Mouse (Mus musculus) lung, embryonic 14.5 days (tissue): ENCODE measurements at regions not wholly inside any gene's neighbourhood (a gene's known extent, or its start where the extent isn't known, plus 50 kb on each side); places are given as distances from the start of the nearest gene placed in this dataset.

Experiments used
- ATAC-seq: fragments of 200-750 bp; cut with Nextera tagmentation; 2 replicates; pipeline ENCODE4 v1.8.0; 2017; ENCODE audit warnings: mild to moderate bottlenecking, moderate TSS enrichment, moderate library complexity; ENCODE audit not compliant: insufficient read depth
- DNase-seq: peaks from one replicate; pipeline ENCODE4 v3.0.0-alpha.2; 2015
- H3K27ac ChIP-seq: fragments of 300-500 bp; sonication (generic); 2 replicates; pipeline ENCODE4 v1.5.1; 2014; ENCODE audit warnings: low read depth, mild to moderate bottlenecking, moderate library complexity
- H3K27me3 ChIP-seq: fragments of 300-500 bp; sonication (generic); 2 replicates; pipeline ENCODE4 v1.6.1; 2014; ENCODE audit warnings: low read length, control low read depth; ENCODE audit not compliant: insufficient read depth
- H3K36me3 ChIP-seq: fragments of 300-500 bp; sonication (generic); 2 replicates; pipeline ENCODE4 v1.6.1; 2014; ENCODE audit warnings: control low read depth; ENCODE audit not compliant: insufficient read depth
- H3K4me1 ChIP-seq: fragments of 300-500 bp; sonication (generic); 2 replicates; pipeline ENCODE4 v1.6.1; 2014; ENCODE audit warnings: antibody characterized with exemption, control low read depth; ENCODE audit not compliant: insufficient read depth
- H3K4me2 ChIP-seq: fragments of 300-500 bp; sonication (generic); 2 replicates; pipeline ENCODE4 v1.6.1; 2014; ENCODE audit warnings: mild to moderate bottlenecking
- H3K4me3 ChIP-seq: fragments of 300-500 bp; sonication (generic); 2 replicates; pipeline ENCODE4 v1.5.1; 2014; ENCODE audit warnings: low read depth, low read length
- H3K9ac ChIP-seq: fragments of 300-500 bp; sonication (generic); 2 replicates; pipeline ENCODE4 v1.6.1; 2014
- H3K9me3 ChIP-seq: fragments of 300-500 bp; sonication (generic); 2 replicates; pipeline ENCODE4 v1.6.1; 2016; ENCODE audit warnings: low read depth, low read length, control low read depth
- CTCF ChIP-seq: IDR thresholded peaks from 2 replicates; pipeline ENCODE4 v1.5.1; 2016; ENCODE audit warnings: antibody characterized with exemption, low read depth
- WGBS: fragments of 180-500 bp; shearing (Covaris S2); extraction: QIAGEN DNeasy Blood & Tissue Kit; methylation state at CpG from one replicate; pipeline ENCODE4 v1.1.7; 2014; 5-methylcytosine and 5-hydroxymethylcytosine counted together

GRCm38 (mm10) chr2:147503962-147504361, 142.2 kb downstream of the Pax1 start:
- H3K27me3 ChIP-seq = no peaks in the 10 kb centered on the region
- ATAC-seq = no peak
- H3K4me2 ChIP-seq = no peak overlapping the region
- no peak for TF ChIP-seq CTCF
- H3K4me1 ChIP-seq = no peaks in the 10 kb centered on the region
- H3K36me3 ChIP-seq = no peaks in the 10 kb centered on the region
- 67% methylated on average over 4 of the region's 4 CpGs for WGBS
- no peak overlapping the region for H3K9ac ChIP-seq
- H3K27ac ChIP-seq = no peak overlapping the region
- DNase-seq = no peak
- H3K4me3 ChIP-seq = no peak overlapping the region
- no peaks in the 10 kb centered on the region for H3K9me3 ChIP-seq

DNA sequence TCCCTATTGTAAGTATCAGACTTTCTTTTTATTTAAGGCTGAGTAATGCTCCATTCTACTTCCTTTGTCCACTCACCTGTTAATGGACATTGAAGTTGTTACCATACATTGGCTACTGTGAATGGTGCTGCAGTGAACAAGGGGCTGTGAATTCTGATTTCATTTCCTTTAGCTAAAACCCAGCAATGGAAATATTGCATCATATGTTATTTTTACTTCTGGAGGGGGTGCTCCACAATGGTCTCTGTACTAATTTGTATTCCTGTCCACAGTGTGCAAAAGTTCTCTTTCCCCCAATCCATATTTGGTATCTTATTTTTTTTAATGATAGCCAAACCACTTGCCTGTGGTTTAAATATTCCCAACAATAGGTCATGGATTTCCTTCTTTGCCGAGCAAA, 137.0 kb downstream of the Pax1 start:
- DNase-seq = no peak
- Histone ChIP-seq H3K9me3 (no peaks in the 10 kb centered on the region), H3K4me1 (no peaks in the 10 kb centered on the region), H3K36me3 (no peaks in the 10 kb centered on the region), H3K4me2 (no peak overlapping the region), H3K9ac (no peak overlapping the region), H3K27me3 (no peaks in the 10 kb centered on the region), H3K4me3 (no peak overlapping the region), H3K27ac (no peak overlapping the region)
- WGBS = 69% methylated on average over 1 of the region's 1 CpGs
- TF ChIP-seq CTCF = no peak
- ATAC-seq = no peak

DNA sequence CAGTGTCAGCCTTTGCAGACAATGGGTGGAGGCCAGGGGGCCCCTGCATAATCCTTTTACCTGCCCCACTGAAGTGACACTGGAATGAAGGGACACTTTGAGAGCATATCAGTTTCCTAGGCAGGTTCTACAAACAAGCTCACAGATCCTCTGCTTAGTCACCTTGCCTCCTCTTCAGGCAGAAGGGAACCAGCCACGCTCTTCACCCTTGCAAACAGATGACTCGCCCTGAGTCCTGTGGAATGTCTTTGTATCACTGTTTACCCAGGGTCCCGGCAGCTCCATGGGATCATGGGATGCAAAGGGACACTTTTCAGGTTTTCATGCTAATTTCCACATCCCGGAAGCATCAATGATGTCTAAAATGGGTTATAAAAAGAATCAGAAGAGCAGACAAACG, 94.2 kb downstream of the Pax1 start:
- no peak overlapping the region for H3K4me2 ChIP-seq
- no peaks in the 10 kb centered on the region for H3K4me1 ChIP-seq
- H3K4me3 ChIP-seq = no peak overlapping the region
- WGBS = 42% methylated on average over 5 of the region's 5 CpGs
- H3K9ac ChIP-seq = no peak overlapping the region
- H3K9me3 ChIP-seq = no peaks in the 10 kb centered on the region
- H3K27ac ChIP-seq = no peak overlapping the region
- no peaks in the 10 kb centered on the region for H3K27me3 ChIP-seq
- no peak for TF ChIP-seq CTCF
- DNase-seq (no peak), ATAC-seq (peak; percentile 38; the same call in 1 of the 2 replicates)
- H3K36me3 ChIP-seq = no peaks in the 10 kb centered on the region

DNA sequence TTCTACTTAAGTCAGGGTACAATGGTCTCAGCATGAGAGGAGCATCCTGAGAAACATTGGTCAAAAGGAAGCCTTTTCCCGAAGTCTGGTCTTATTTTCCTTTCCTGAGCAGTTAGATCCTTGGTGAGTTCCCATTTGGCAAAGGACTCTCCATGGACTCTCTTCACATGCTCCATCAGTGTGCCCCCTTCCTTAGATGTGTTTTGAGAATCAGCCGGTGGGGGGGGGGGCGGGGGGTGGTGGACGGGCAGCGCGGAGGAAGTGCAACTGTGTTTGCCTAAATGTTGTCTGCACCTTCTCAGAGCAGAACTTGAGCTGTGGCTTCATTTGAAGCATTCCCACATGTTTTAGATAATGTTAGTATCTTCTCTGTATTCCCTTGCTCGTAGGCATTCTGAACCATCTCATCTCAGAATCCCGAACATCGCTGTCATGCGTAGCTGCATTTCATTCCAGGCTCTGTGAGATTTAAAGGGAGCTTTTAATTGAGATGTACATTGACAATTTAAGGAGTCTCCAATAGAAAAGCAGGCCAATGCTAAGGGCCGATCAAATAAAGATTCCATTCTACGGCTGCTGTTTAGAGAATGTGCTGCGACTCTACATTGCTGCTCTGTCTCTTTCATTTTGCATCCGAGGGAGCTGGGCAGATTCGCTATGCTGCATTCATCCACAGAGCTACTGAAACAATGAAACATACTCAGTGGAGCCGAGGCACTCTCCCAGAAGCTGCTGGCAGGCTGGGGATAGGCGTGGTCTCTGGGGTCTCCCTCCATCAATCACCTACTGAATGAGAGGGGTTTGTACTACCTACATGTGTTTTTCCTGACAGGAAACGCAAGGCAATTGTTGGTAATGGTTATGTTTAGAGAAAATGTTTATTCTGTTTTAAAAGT, 92.9 kb downstream of the Pax1 start:
- Histone ChIP-seq H3K4me3 (no peak overlapping the region), H3K36me3 (no peaks in the 10 kb centered on the region), H3K4me2 (peak overlapping the region; percentile 18; the same call in 1 of the 2 replicates), H3K27me3 (no peaks in the 10 kb centered on the region), H3K4me1 (no peaks in the 10 kb centered on the region), H3K9me3 (no peaks in the 10 kb centered on the region), H3K27ac (no peak overlapping the region), H3K9ac (no peak overlapping the region)
- peak; percentile 41 for DNase-seq
- ATAC-seq = peak; percentile 69; the same call in 1 of the 2 replicates
- 55% methylated on average over 18 of the region's 18 CpGs for WGBS
- TF ChIP-seq CTCF = no peak
